Mouse (Mus musculus): ENCODE data around the gene Abcc9. TPM values are rescaled to one million over a fixed set of nuclear protein-coding genes. Genes with fewer than 3 reads are reported as not detected.

The Abcc9 gene
- polyA plus RNA-seq, 1 experiment from 2014 or later: 1.5 TPM

- H3K4me3 ChIP-seq (ENCODE audit: low read depth, low read length): no peak overlapping the region
- H3K36me3 ChIP-seq (ENCODE audit: control insufficient read depth, insufficient read depth, low read length): no peaks in the 10 kb centered on the region
- H3K27ac ChIP-seq (ENCODE audit: low read depth, low read length): no peak overlapping the region
- no peak overlapping the region for H3K9ac ChIP-seq (ENCODE audit: low read length)
- H3K4me1 ChIP-seq (ENCODE audit: control insufficient read depth, insufficient read depth, low read length): no peaks in the 10 kb centered on the region
- no peak for DNase-seq (ENCODE audit: low spot score)
- H3K4me2 ChIP-seq (ENCODE audit: low read depth): no peak overlapping the region
- no peaks in the 10 kb centered on the region for H3K9me3 ChIP-seq (ENCODE audit: control insufficient read depth, low read length)
- ATAC-seq (ENCODE audit: insufficient read depth, low FRiP score, low TSS enrichment): no peak
- H3K27me3 ChIP-seq (ENCODE audit: control insufficient read depth, insufficient read depth, low read length): no peaks in the 10 kb centered on the region
- 72% methylated on average over 8 of the region's 8 CpGs for WGBS
Observed at GRCm38 (mm10) chr6:142542082-142542799, 159.9 kb downstream of the Abcc9 start.

DNA sequence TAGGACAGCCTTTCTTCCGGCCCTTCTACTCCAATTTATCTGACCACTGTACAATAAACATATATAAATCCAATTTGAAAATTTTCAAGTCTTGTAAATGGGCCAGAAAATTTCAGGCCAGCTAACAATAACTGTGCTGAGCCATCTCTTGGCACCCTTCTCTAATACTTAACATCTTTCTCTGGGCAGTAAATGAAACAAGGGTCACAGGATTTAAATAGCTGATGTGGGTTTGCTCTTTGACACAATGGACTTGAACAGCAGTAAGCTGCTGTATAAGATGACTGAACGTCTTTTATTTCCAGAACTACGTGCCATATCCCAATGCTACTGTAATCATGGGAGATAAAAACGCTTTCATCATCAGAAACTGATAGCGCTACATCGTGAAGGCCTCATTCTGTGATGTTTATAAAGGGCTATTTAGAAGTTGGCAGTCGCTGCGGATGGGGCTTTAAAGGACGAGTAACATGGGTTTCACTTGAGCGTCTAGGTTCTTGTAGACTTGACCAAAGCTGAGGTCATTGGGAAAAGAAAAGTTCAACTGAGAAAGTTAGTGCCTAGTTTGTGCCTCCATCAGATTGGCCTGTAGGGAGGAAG is 161.5 kb downstream of the Abcc9 start:
- no peak overlapping the region for H3K4me3 ChIP-seq (ENCODE audit: low read depth, low read length)
- ATAC-seq (ENCODE audit: insufficient read depth, low FRiP score, low TSS enrichment) (no peak), DNase-seq (ENCODE audit: low spot score) (no peak)
- 93% methylated on average over 10 of the region's 10 CpGs for WGBS
- H3K9ac ChIP-seq (ENCODE audit: low read length): no peak overlapping the region
- no peaks in the 10 kb centered on the region for H3K36me3 ChIP-seq (ENCODE audit: control insufficient read depth, insufficient read depth, low read length)
- no peak overlapping the region for H3K4me2 ChIP-seq (ENCODE audit: low read depth)
- H3K27ac ChIP-seq (ENCODE audit: low read depth, low read length): no peak overlapping the region
- no peaks in the 10 kb centered on the region for H3K4me1 ChIP-seq (ENCODE audit: control insufficient read depth, insufficient read depth, low read length)
- H3K27me3 ChIP-seq (ENCODE audit: control insufficient read depth, insufficient read depth, low read length): no peaks in the 10 kb centered on the region
- no peaks in the 10 kb centered on the region for H3K9me3 ChIP-seq (ENCODE audit: control insufficient read depth, low read length)

- WGBS: 91% methylated on average over 5 of the region's 5 CpGs
- H3K27me3 ChIP-seq (ENCODE audit: control insufficient read depth, insufficient read depth, low read length): no peaks in the 10 kb centered on the region
- no peaks in the 10 kb centered on the region for H3K36me3 ChIP-seq (ENCODE audit: control insufficient read depth, insufficient read depth, low read length)
- ATAC-seq (ENCODE audit: insufficient read depth, low FRiP score, low TSS enrichment) (no peak), DNase-seq (ENCODE audit: low spot score) (no peak)
- H3K4me1 ChIP-seq (ENCODE audit: control insufficient read depth, insufficient read depth, low read length): no peaks in the 10 kb centered on the region
- no peak overlapping the region for H3K27ac ChIP-seq (ENCODE audit: low read depth, low read length)
- H3K9ac ChIP-seq (ENCODE audit: low read length): no peak overlapping the region
- H3K4me2 ChIP-seq (ENCODE audit: low read depth): no peak overlapping the region
- H3K4me3 ChIP-seq (ENCODE audit: low read depth, low read length): no peak overlapping the region
- no peaks in the 10 kb centered on the region for H3K9me3 ChIP-seq (ENCODE audit: control insufficient read depth, low read length)
Observed at GRCm38 (mm10) chr6:142540131-142540530, 162.0 kb downstream of the Abcc9 start.

DNA sequence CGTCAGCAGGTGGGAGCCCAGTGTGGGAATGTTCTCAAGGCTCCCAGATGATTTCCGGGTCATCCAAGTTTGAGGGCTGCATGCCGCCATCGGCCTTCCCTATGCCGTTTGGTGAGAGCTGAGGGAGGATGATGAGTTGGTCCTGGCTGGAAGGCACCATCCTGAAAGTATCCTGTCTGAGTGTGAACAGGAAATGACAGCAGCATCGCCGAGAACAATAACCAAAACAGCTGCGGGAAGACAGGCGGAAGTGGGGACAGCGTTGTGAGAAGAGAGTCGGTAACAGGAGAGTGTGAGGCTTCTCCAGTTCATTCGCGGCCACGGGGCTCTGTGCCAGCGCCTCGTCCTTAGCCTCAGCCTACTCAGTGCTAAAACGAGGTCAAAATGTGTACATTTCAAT is 163.6 kb downstream of the Abcc9 start:
- WGBS: 85% methylated on average over 17 of the region's 17 CpGs
- no peaks in the 10 kb centered on the region for H3K4me1 ChIP-seq (ENCODE audit: control insufficient read depth, insufficient read depth, low read length)
- H3K4me2 ChIP-seq (ENCODE audit: low read depth): no peak overlapping the region
- no peak overlapping the region for H3K9ac ChIP-seq (ENCODE audit: low read length)
- no peaks in the 10 kb centered on the region for H3K27me3 ChIP-seq (ENCODE audit: control insufficient read depth, insufficient read depth, low read length)
- DNase-seq (ENCODE audit: low spot score) (no peak), ATAC-seq (ENCODE audit: insufficient read depth, low FRiP score, low TSS enrichment) (no peak)
- no peak overlapping the region for H3K4me3 ChIP-seq (ENCODE audit: low read depth, low read length)
- no peaks in the 10 kb centered on the region for H3K36me3 ChIP-seq (ENCODE audit: control insufficient read depth, insufficient read depth, low read length)
- H3K9me3 ChIP-seq (ENCODE audit: control insufficient read depth, low read length): no peaks in the 10 kb centered on the region
- H3K27ac ChIP-seq (ENCODE audit: low read depth, low read length): no peak overlapping the region

Other genes with a start within 250 kb of the Abcc9 start
- gene Gys2, start 229.2 kb downstream of the Abcc9 start, polyA plus RNA-seq (2014; fragmentation: Nextera tagmentation; extraction: Ambion mirVana): not detected in 2 replicates
- gene Ldhb, start 194.4 kb downstream of the Abcc9 start, polyA plus RNA-seq (2014; fragmentation: Nextera tagmentation; extraction: Ambion mirVana): 517 and 530 TPM in 2 replicates
- 3.4 and 3.6 TPM in 2 replicates for gene Kcnj8, start 130.7 kb downstream of the Abcc9 start, polyA plus RNA-seq (2014; fragmentation: Nextera tagmentation; extraction: Ambion mirVana)
- 130 and 133 TPM in 2 replicates for gene Cmas, start 54.4 kb upstream of the Abcc9 start, polyA plus RNA-seq (2014; fragmentation: Nextera tagmentation; extraction: Ambion mirVana)
- 0.15 and 0.29 TPM in 2 replicates for gene Sult6b2, start 102.2 kb upstream of the Abcc9 start, polyA plus RNA-seq (2014; fragmentation: Nextera tagmentation; extraction: Ambion mirVana)